Mouse (Mus musculus) embryonic facial prominence, embryonic 11.5 days (tissue): ENCODE measurements around the gene Ccdc137. TPM values are rescaled to one million over a fixed set of nuclear protein-coding genes. Genes with fewer than 3 reads are reported as not detected.

Source experiments
- ATAC-seq: fragments of 200-750 bp; cut with Nextera tagmentation; replicated peaks from 2 replicates; pipeline ENCODE4 v1.8.0; 2017; ENCODE audit warnings: low read depth; ENCODE audit not compliant: insufficient number of reproducible peaks, low FRiP score, low TSS enrichment
- DNase-seq: peaks from one replicate; pipeline ENCODE4 v3.0.0-alpha.2; 2015; ENCODE audit warnings: low spot score
- H3K27ac ChIP-seq: fragments of 300-500 bp; sonication (generic); replicated peaks from 2 replicates; pipeline ENCODE4 v1.5.1; 2014; ENCODE audit warnings: mild to moderate bottlenecking, low read depth, low read length, control low read depth
- H3K27me3 ChIP-seq: fragments of 300-500 bp; sonication (generic); 2 replicates; pipeline ENCODE4 v1.6.1; 2014; ENCODE audit warnings: mild to moderate bottlenecking, low read length, moderate library complexity, mixed read lengths; ENCODE audit not compliant: control insufficient read depth, insufficient read depth
- H3K36me3 ChIP-seq: fragments of 300-500 bp; sonication (generic); replicated peaks from 2 replicates; pipeline ENCODE4 v1.6.1; 2014; ENCODE audit warnings: low read depth, mild to moderate bottlenecking, low read length, moderate library complexity, mixed read lengths; ENCODE audit not compliant: control insufficient read depth, insufficient read depth
- H3K4me1 ChIP-seq: fragments of 300-500 bp; sonication (generic); 2 replicates; pipeline ENCODE4 v1.6.1; 2014; ENCODE audit warnings: low read length, mixed read lengths; ENCODE audit not compliant: control insufficient read depth, insufficient read depth
- H3K4me2 ChIP-seq: fragments of 300-500 bp; sonication (generic); 2 replicates; pipeline ENCODE4 v1.6.1; 2014; ENCODE audit warnings: low read depth, mild to moderate bottlenecking, control low read depth, low read length, moderate library complexity
- H3K4me3 ChIP-seq: fragments of 300-500 bp; sonication (generic); 2 replicates; pipeline ENCODE4 v1.5.1; 2014; ENCODE audit warnings: low read depth, low read length, control low read depth
- H3K9ac ChIP-seq: fragments of 300-500 bp; sonication (generic); replicated peaks from 2 replicates; pipeline ENCODE4 v1.6.1; 2014; ENCODE audit warnings: mild to moderate bottlenecking, control low read depth, low read length
- H3K9me3 ChIP-seq: fragments of 300-500 bp; sonication (generic); replicated peaks from 2 replicates; pipeline ENCODE4 v1.6.1; 2016; ENCODE audit warnings: mild to moderate bottlenecking, low read length, inconsistent platforms, mixed read lengths; ENCODE audit not compliant: control insufficient read depth
- WGBS: fragments of 180-500 bp; shearing (Covaris S2); extraction: QIAGEN DNeasy Blood & Tissue Kit; methylation state at CpG from one replicate; pipeline ENCODE4 v1.1.7; 2014; 5-methylcytosine and 5-hydroxymethylcytosine counted together
- polyA plus RNA-seq: library from polyadenylated mRNA; unstranded; fragments of >200 nt; fragmentation: Nextera tagmentation; extraction: Ambion mirVana; gene quantifications from 2 replicates; pipeline ENCODE4 v1.2.1, GENCODE M21; 2014

The Ccdc137 gene
- polyA plus RNA-seq, 1 experiment from 2014 or later: 28.5 TPM

GRCm38 (mm10) chr11:120497436-120497835, 39.5 kb downstream of the Ccdc137 start:
- 84% methylated on average over 3 of the region's 3 CpGs for WGBS
- H3K36me3 ChIP-seq: peaks cover 6% of the 10 kb centered on the region; the same call in 1 of the 2 replicates
- H3K4me2 ChIP-seq: no peak overlapping the region

GRCm38 (mm10) chr11:120498226-120498625, 40.3 kb downstream of the Ccdc137 start:
- peaks cover 6% of the 10 kb centered on the region; the same call in 1 of the 2 replicates for H3K36me3 ChIP-seq
- H3K9me3 ChIP-seq: no peaks in the 10 kb centered on the region
- no peak overlapping the region for H3K4me3 ChIP-seq
- H3K27me3 ChIP-seq: no peaks in the 10 kb centered on the region
- WGBS: 97% methylated on average over 12 of the region's 12 CpGs
- no peak for DNase-seq
- no peak overlapping the region for H3K4me2 ChIP-seq
- H3K4me1 ChIP-seq: no peaks in the 10 kb centered on the region; the same call in none of the 2 replicates
- no peak overlapping the region for H3K9ac ChIP-seq
- no peak for ATAC-seq
- H3K27ac ChIP-seq: no peak overlapping the region

More at GRCm38 (mm10) chr11:120497436-120497835, 39.5 kb downstream of the Ccdc137 start:
- H3K4me3 ChIP-seq: no peak overlapping the region
- H3K4me1 ChIP-seq: peaks cover 3% of the 10 kb centered on the region
- DNase-seq (no peak), ATAC-seq (no peak)
- no peak overlapping the region for H3K27ac ChIP-seq
- H3K9ac ChIP-seq: no peak overlapping the region
- no peaks in the 10 kb centered on the region for H3K9me3 ChIP-seq
- H3K27me3 ChIP-seq: no peaks in the 10 kb centered on the region

- no peaks in the 10 kb centered on the region for H3K27me3 ChIP-seq
- ATAC-seq (no peak), DNase-seq (no peak)
- no peak overlapping the region for H3K9ac ChIP-seq
- H3K27ac ChIP-seq: no peak overlapping the region
- H3K4me1 ChIP-seq: no peaks in the 10 kb centered on the region
- H3K36me3 ChIP-seq: peaks cover 6% of the 10 kb centered on the region; the same call in 1 of the 2 replicates
- H3K4me3 ChIP-seq: no peak overlapping the region
- H3K9me3 ChIP-seq: no peaks in the 10 kb centered on the region
- no peak overlapping the region for H3K4me2 ChIP-seq
- WGBS: 86% methylated on average over 5 of the region's 5 CpGs
Observed at GRCm38 (mm10) chr11:120498891-120499290, 41.0 kb downstream of the Ccdc137 start.

- H3K27me3 ChIP-seq: no peaks in the 10 kb centered on the region
- H3K9me3 ChIP-seq: no peaks in the 10 kb centered on the region
- H3K36me3 ChIP-seq: peaks cover 6% of the 10 kb centered on the region; the same call in 1 of the 2 replicates
- ATAC-seq (no peak), DNase-seq (no peak)
- WGBS: 82% methylated on average over 6 of the region's 6 CpGs
- H3K4me3 ChIP-seq: no peak overlapping the region
- no peak overlapping the region for H3K9ac ChIP-seq
- no peak overlapping the region for H3K4me2 ChIP-seq
- no peaks in the 10 kb centered on the region for H3K4me1 ChIP-seq
- no peak overlapping the region for H3K27ac ChIP-seq
Observed at GRCm38 (mm10) chr11:120499894-120500293, 42.0 kb downstream of the Ccdc137 start.

GRCm38 (mm10) chr11:120500357-120500756, 42.4 kb downstream of the Ccdc137 start:
- Histone ChIP-seq H3K9me3 (no peaks in the 10 kb centered on the region), H3K36me3 (0 out of 2 replicates have a peak, but pooled peaks cover 6% of the 10 kb centered on the region), H3K27me3 (no peaks in the 10 kb centered on the region), H3K4me1 (no peaks in the 10 kb centered on the region), H3K27ac (no peak overlapping the region), H3K4me2 (no peak overlapping the region), H3K4me3 (no peak overlapping the region), H3K9ac (no peak overlapping the region)
- whole genome bisulfite sequencing: 20% methylated on average over 3 of the region's 3 CpGs
- no peak for DNase-seq
- ATAC-seq: no peak

GRCm38 (mm10) chr11:120501018-120501417, 43.1 kb downstream of the Ccdc137 start:
- Histone ChIP-seq H3K4me1 (no peaks in the 10 kb centered on the region), H3K27me3 (no peaks in the 10 kb centered on the region), H3K4me2 (no peak overlapping the region), H3K27ac (no peak overlapping the region), H3K36me3 (0 out of 2 replicates have a peak, but pooled peaks cover 6% of the 10 kb centered on the region), H3K4me3 (no peak overlapping the region), H3K9ac (no peak overlapping the region), H3K9me3 (no peaks in the 10 kb centered on the region)
- 62% methylated on average over 6 of the region's 6 CpGs for WGBS
- DNase-seq (no peak), ATAC-seq (no peak)

- H3K9me3 ChIP-seq: no peaks in the 10 kb centered on the region
- no peak overlapping the region for H3K9ac ChIP-seq
- H3K27me3 ChIP-seq: no peaks in the 10 kb centered on the region
- no peak overlapping the region for H3K27ac ChIP-seq
- H3K36me3 ChIP-seq: 0 out of 2 replicates have a peak, but pooled peaks cover 6% of the 10 kb centered on the region
- DNase-seq (no peak), ATAC-seq (no peak)
- no peak overlapping the region for H3K4me2 ChIP-seq
- no peak overlapping the region for H3K4me3 ChIP-seq
- H3K4me1 ChIP-seq: no peaks in the 10 kb centered on the region
- WGBS: 90% methylated on average over 4 of the region's 4 CpGs
Observed at GRCm38 (mm10) chr11:120501701-120502100, 43.8 kb downstream of the Ccdc137 start.

GRCm38 (mm10) chr11:120505661-120506060, 47.7 kb downstream of the Ccdc137 start:
- Histone ChIP-seq H3K9ac (no peak overlapping the region), H3K36me3 (no peaks in the 10 kb centered on the region), H3K9me3 (no peaks in the 10 kb centered on the region), H3K4me3 (no peak overlapping the region), H3K27me3 (no peaks in the 10 kb centered on the region), H3K27ac (no peak overlapping the region), H3K4me2 (no peak overlapping the region), H3K4me1 (no peaks in the 10 kb centered on the region; the same call in 1 of the 2 replicates)
- 72% methylated on average over 3 of the region's 3 CpGs for WGBS
- ATAC-seq (no peak), DNase-seq (no peak)
